Mouse (Mus musculus) lung, adult 2 months (tissue): ENCODE measurements at regions not wholly inside any gene's neighbourhood (a gene's known extent, or its start where the extent isn't known, plus 50 kb on each side); places are given as distances from the start of the nearest gene placed in this dataset.
"Not testable (repeated sequence)": the region's sequence is repeated elsewhere in the genome, so short reads cannot be mapped to it uniquely, and the experiment has no call there.

Source experiments
- DNase-seq: peaks from one replicate; pipeline ENCODE4 v3.0.0; 2022
- H3K4me1 ChIP-seq: fragments of 200-500 bp; 2 replicates; pipeline ENCODE4 v1.6.1; 2011; ENCODE audit warnings: low read length; ENCODE audit not compliant: control insufficient read depth, insufficient read depth
- H3K4me3 ChIP-seq: fragments of 200-500 bp; replicated peaks from 2 replicates; pipeline ENCODE3; 2011; ENCODE audit warnings: low read depth, mild to moderate bottlenecking, control low read depth, low read length; ENCODE audit errors: extremely low read depth
- CTCF ChIP-seq: fragments of 200-500 bp; IDR thresholded peaks from 2 replicates; pipeline ENCODE4 v1.5.1; 2011; ENCODE audit warnings: mild to moderate bottlenecking, low read length, control low read depth; ENCODE audit not compliant: insufficient read depth
- POLR2A ChIP-seq: fragments of 200-500 bp; IDR thresholded peaks from 2 replicates; pipeline ENCODE4 v1.6.1; 2011; ENCODE audit warnings: low read depth, mild to moderate bottlenecking, control low read depth, low read length, borderline replicate concordance; ENCODE audit errors: extremely low read depth
- WGBS: fragments of 180-500 bp; shearing (Covaris S2); methylation state at CpG from one replicate; pipeline ENCODE4 v1.1.7; 2018; 5-methylcytosine and 5-hydroxymethylcytosine counted together

- no peak for DNase-seq
- TF ChIP-seq CTCF (no peak), POLR2A (no peak)
- Histone ChIP-seq H3K4me3 (no peak overlapping the region), H3K4me1 (no peaks in the 10 kb centered on the region; the same call in 1 of the 2 replicates)
- 88% methylated on average over 6 of the region's 6 CpGs for WGBS
These were observed 216.9 kb upstream of the Klf3 start for GRCm38 (mm10) chr5:64586316-64586715.

- no peaks in the 10 kb centered on the region; the same call in 1 of the 2 replicates for H3K4me1 ChIP-seq
- no peak for DNase-seq
- no peak overlapping the region for H3K4me3 ChIP-seq
- no peak for TF ChIP-seq POLR2A
- no peak for TF ChIP-seq CTCF
- WGBS, result 89% methylated on average over 3 of the region's 3 CpGs
These were observed 216.3 kb upstream of the Klf3 start for GRCm38 (mm10) chr5:64586933-64587332.

GRCm38 (mm10) chr5:64587895-64588738, 215.1 kb upstream of the Klf3 start:
- no peak for DNase-seq
- TF ChIP-seq CTCF (no peak), POLR2A (no peak)
- H3K4me1 ChIP-seq, result no peaks in the 10 kb centered on the region; the same call in 1 of the 2 replicates
- 33% methylated on average over 8 of the region's 8 CpGs for WGBS
- H3K4me3 ChIP-seq, result no peak overlapping the region

GRCm38 (mm10) chr5:64588768-64589167, 214.4 kb upstream of the Klf3 start:
- H3K4me1 ChIP-seq, DNase-seq, H3K4me3 ChIP-seq: not testable (repeated sequence)
- 94% methylated on average over 8 of the region's 8 CpGs for WGBS

- no peak for TF ChIP-seq CTCF
- TF ChIP-seq POLR2A, result no peak
These were observed 213.2 kb upstream of the Klf3 start for GRCm38 (mm10) chr5:64590036-64590435.

GRCm38 (mm10) chr5:64590747-64591146, 212.4 kb upstream of the Klf3 start:
- Histone ChIP-seq H3K4me3 (no peak overlapping the region), H3K4me1 (no peaks in the 10 kb centered on the region; the same call in 1 of the 2 replicates)
- no peak for TF ChIP-seq CTCF
- TF ChIP-seq POLR2A, result no peak
- DNase-seq, result no peak
- 90% methylated on average over 1 of the region's 1 CpGs for WGBS

More at GRCm38 (mm10) chr5:64590036-64590435, 213.2 kb upstream of the Klf3 start:
- WGBS, result 76% methylated on average over 5 of the region's 5 CpGs
- H3K4me3 ChIP-seq, result no peak overlapping the region
- DNase-seq, result no peak
- no peaks in the 10 kb centered on the region; the same call in 1 of the 2 replicates for H3K4me1 ChIP-seq

DNA sequence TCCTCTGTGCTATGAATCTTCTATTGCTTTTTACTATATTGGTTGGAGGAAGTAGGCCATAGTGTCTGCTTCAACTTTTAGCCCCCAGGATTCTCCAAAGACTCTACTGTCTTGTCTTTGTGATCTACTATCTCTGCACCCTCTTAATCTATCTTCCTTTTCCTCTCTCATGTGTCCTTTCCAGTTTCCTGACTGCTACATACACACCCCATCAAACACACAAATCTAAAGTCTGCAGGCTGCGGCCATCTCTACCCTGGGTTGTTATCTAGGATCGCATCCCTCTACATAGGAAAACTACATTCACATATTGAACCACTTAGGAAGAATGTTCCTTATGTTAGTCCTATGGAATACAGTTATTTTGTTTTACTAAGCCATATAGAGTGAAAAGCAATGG, 211.4 kb upstream of the Klf3 start:
- 96% methylated on average over 2 of the region's 2 CpGs for WGBS
- no peak for DNase-seq
- no peak overlapping the region for H3K4me3 ChIP-seq
- no peak for TF ChIP-seq POLR2A
- no peak for TF ChIP-seq CTCF
- H3K4me1 ChIP-seq, result no peaks in the 10 kb centered on the region; the same call in 1 of the 2 replicates

- Histone ChIP-seq H3K4me1 (peaks cover 6% of the 10 kb centered on the region), H3K4me3 (no peak overlapping the region)
- DNase-seq, result no peak
- 80% methylated on average over 3 of the region's 3 CpGs for WGBS
- TF ChIP-seq CTCF (no peak), POLR2A (no peak)
These were observed 208.0 kb upstream of the Klf3 start for GRCm38 (mm10) chr5:64595220-64595619.

- WGBS, result 57% methylated on average over 17 of the region's 17 CpGs
- Histone ChIP-seq H3K4me1 (peaks cover 9% of the 10 kb centered on the region), H3K4me3 (no peak overlapping the region)
- no peak for TF ChIP-seq POLR2A
- no peak for TF ChIP-seq CTCF
- no peak for DNase-seq
These were observed 207.3 kb upstream of the Klf3 start for GRCm38 (mm10) chr5:64595751-64596344.

GRCm38 (mm10) chr5:64597021-64597420, 206.2 kb upstream of the Klf3 start:
- WGBS, result 83% methylated on average over 7 of the region's 7 CpGs
- DNase-seq, result no peak
- H3K4me3 ChIP-seq, result no peak overlapping the region
- no peak for TF ChIP-seq POLR2A
- H3K4me1 ChIP-seq, result peaks cover 9% of the 10 kb centered on the region
